14 mouse cellular contexts compared by ENCODE assay signal in genomic region chr12:15738989-15739388, GRCm38 (mm10).
DNase-seq lines count a peak whose midpoint lies in the region; ATAC-seq and TF ChIP-seq lines count a peak whose summit lies in the region.
"Had no signal": no experiment of that assay in that cellular context is flagged by ENCODE, and none has a peak within 500 bp of the region (broad histone marks: within the 10 kb centered on the region; RNA-seq: fewer than 3 reads in every experiment).

No protein-coding gene starts in this region.

- WGBS in kidney, adult 2 months = 32% methylated on average over 4 of the region's 4 CpGs
- WGBS in heart, embryonic 16.5 days = 50% methylated on average over 4 of the region's 4 CpGs
- 27% methylated on average over 4 of the region's 4 CpGs for WGBS in lung, embryonic 15.5 days

- H3K4me2 ChIP-seq in heart, embryonic 16.5 days (ENCODE audit: low read depth, low read length) = no peak overlapping the region
- H3K4me2 ChIP-seq in lung, embryonic 15.5 days = no peak overlapping the region
- H3K4me2 ChIP-seq: embryonic facial prominence, embryonic 13.5 days; forebrain, embryonic 13.5 days had no signal

- peak; percentile 90 for DNase-seq in kidney, adult 2 months
- DNase-seq in kidney, postnatal 4 days = no peak
- peak; percentile 80 for DNase-seq in heart, adult 8-10 months (ENCODE audit: low spot score)
- DNase-seq in ovary, postnatal 10 days (ENCODE audit: low spot score) = no peak
- DNase-seq in embryo, embryonic 10.5 days (ENCODE audit: low spot score) = no peak
- DNase-seq: cerebellum, adult 9-11 months had no signal

- peak; percentile 72 for ATAC-seq in heart, embryonic 16.5 days (replicated peaks; ENCODE audit: extremely low read depth, insufficient read depth, low FRiP score)
- ATAC-seq in lung, embryonic 15.5 days (ENCODE audit: borderline replicate concordance, extremely low read depth, low FRiP score, low TSS enrichment) = peak; percentile 39; the same call in 1 of the 2 replicates
- ATAC-seq in frontal cortex, adult (ENCODE audit: low TSS enrichment) = no peak
- ATAC-seq: forebrain, embryonic 13.5 days had no signal

- H3K4me3 ChIP-seq in kidney, adult 2 months (ENCODE audit: insufficient read depth, low read depth, low read length) = no peak overlapping the region
- no peak overlapping the region for H3K4me3 ChIP-seq in heart, embryonic 16.5 days (ENCODE audit: low read length)
- H3K4me3 ChIP-seq in lung, embryonic 15.5 days = no peak overlapping the region
- H3K4me3 ChIP-seq: embryonic facial prominence, embryonic 13.5 days; forebrain, embryonic 13.5 days; left cerebral cortex, adult 2 months; midbrain, embryonic 10.5 days had no signal

- H3K27me3 ChIP-seq in kidney, adult 2 months (replicated peaks; ENCODE audit: control insufficient read depth, insufficient read depth, low read length) = no peaks in the 10 kb centered on the region; the same call in 1 of the 2 replicates
- no peaks in the 10 kb centered on the region for H3K27me3 ChIP-seq in heart, embryonic 16.5 days (ENCODE audit: control insufficient read depth, insufficient read depth, low read length)
- no peaks in the 10 kb centered on the region for H3K27me3 ChIP-seq in lung, embryonic 15.5 days
- H3K27me3 ChIP-seq: embryonic facial prominence, embryonic 13.5 days; forebrain, embryonic 13.5 days had no signal

- no peak for TF ChIP-seq POLR2A in kidney, adult 2 months (IDR thresholded peaks at IDR 0.05; ENCODE audit: low read depth, low read length)

- H3K36me3 ChIP-seq in kidney, adult 2 months (ENCODE audit: control insufficient read depth, insufficient read depth, low read length) = no peaks in the 10 kb centered on the region
- H3K36me3 ChIP-seq in heart, embryonic 16.5 days (ENCODE audit: control insufficient read depth, insufficient read depth) = no peaks in the 10 kb centered on the region
- no peaks in the 10 kb centered on the region for H3K36me3 ChIP-seq in lung, embryonic 15.5 days
- H3K36me3 ChIP-seq: embryonic facial prominence, embryonic 13.5 days; midbrain, embryonic 10.5 days had no signal

- no peak for TF ChIP-seq CTCF in kidney, adult 2 months (conservative IDR thresholded peaks at IDR 0.05; ENCODE audit: insufficient read depth, insufficient read length, low read depth, low read length)

- H3K9me3 ChIP-seq in heart, embryonic 16.5 days (replicated peaks; ENCODE audit: control insufficient read depth, low read length) = no peaks in the 10 kb centered on the region
- H3K9me3 ChIP-seq in lung, embryonic 15.5 days = no peaks in the 10 kb centered on the region
- H3K9me3 ChIP-seq: embryonic facial prominence, embryonic 13.5 days; forebrain, embryonic 13.5 days; midbrain, embryonic 10.5 days had no signal

- no peak overlapping the region for H3K9ac ChIP-seq in heart, embryonic 16.5 days (ENCODE audit: low read length)
- no peak overlapping the region for H3K9ac ChIP-seq in lung, embryonic 15.5 days
- H3K9ac ChIP-seq: embryonic facial prominence, embryonic 13.5 days; forebrain, embryonic 13.5 days; liver, embryonic 14.5 days had no signal

- no peak overlapping the region for H3K27ac ChIP-seq in kidney, adult 2 months (ENCODE audit: insufficient read depth, low read depth, low read length)
- no peak overlapping the region for H3K27ac ChIP-seq in heart, embryonic 16.5 days (ENCODE audit: low read length)
- no peak overlapping the region for H3K27ac ChIP-seq in lung, embryonic 15.5 days
- H3K27ac ChIP-seq: embryonic facial prominence, embryonic 13.5 days; forebrain, embryonic 13.5 days; left cerebral cortex, adult 2 months; liver, embryonic 14.5 days; midbrain, embryonic 10.5 days had no signal

- H3K4me1 ChIP-seq in kidney, adult 2 months (ENCODE audit: control insufficient read depth, insufficient read depth, low read length) = no peaks in the 10 kb centered on the region; the same call in 1 of the 2 replicates
- H3K4me1 ChIP-seq in heart, embryonic 16.5 days (ENCODE audit: control insufficient read depth, insufficient read depth, low read length) = peaks cover 5% of the 10 kb centered on the region
- no peaks in the 10 kb centered on the region for H3K4me1 ChIP-seq in lung, embryonic 15.5 days
- H3K4me1 ChIP-seq: embryonic facial prominence, embryonic 13.5 days; forebrain, embryonic 13.5 days; midbrain, embryonic 10.5 days had no signal

Comparison
In these comparisons a context has a peak if more than half of its experiments do, and no peak if none do; other contexts are left out.
1. DNase-seq: peak in kidney, adult 2 months (single experiment) and heart, adult 8-10 months (single experiment); none in kidney, postnatal 4 days (0 of 2), ovary, postnatal 10 days (single experiment) and embryo, embryonic 10.5 days (single experiment).